Mouse (Mus musculus) adrenal gland, postnatal 4 days (tissue): ENCODE data around the gene Camk2n2. TPM values are rescaled to one million over a fixed set of nuclear protein-coding genes. Genes with fewer than 3 reads are reported as not detected.
"Not testable (repeated sequence)": the region's sequence is repeated elsewhere in the genome, so short reads cannot be mapped to it uniquely, and the experiment has no call there.

Experiments
- DNase-seq, 2 experiments: peaks; one replicate each; pipeline ENCODE4 v3.0.0; 2021 to 2022; ENCODE audit warnings: low spot score in 2 of 2, mixed read lengths in 2 of 2
- long read RNA-seq, 2 experiments: library from polyadenylated mRNA; stranded (forward); transcript quantifications; one replicate each; pipeline ENCODE4 v2.0.0; 2021
- total RNA-seq, 2 experiments: library from RNA; stranded (reverse); gene quantifications; 2 replicates each; pipeline ENCODE4 v1.2.3; 2021

Camk2n2 gene
- 10 to 100 TPM; 16.1 to 16.3 TPM for total RNA-seq
- long read RNA-seq, experiment 1, transcript Camk2n2-201 (2 exons, 1,291 nt) = major isoform, 6 of 6 reads
- long read RNA-seq, experiment 1, partial matches to known transcripts = 0 of 6 reads
- long read RNA-seq, experiment 1, other reads (novel, unspliced or antisense) = 0 of 6 reads
- long read RNA-seq, experiment 2, transcript Camk2n2-201 (2 exons, 1,291 nt) = major isoform, 13 of 15 reads
- long read RNA-seq, experiment 2, partial matches to known transcripts = 0 of 15 reads
- long read RNA-seq, experiment 2, other reads (novel, unspliced or antisense) = 2 of 15 reads

- DNase-seq = peak in 1 of 2 experiments; percentile 31
Measured at GRCm38 (mm10) chr16:20621191-20621990, at the start of gene Camk2n2. TSS of gene Camk2n2 (minus strand) at chr16:20621287.

GRCm38 (mm10) chr16:20670291-20670690 lies 49.2 kb upstream of the Camk2n2 start:
- no peak for DNase-seq

GRCm38 (mm10) chr16:20668013-20668412 lies 46.9 kb upstream of the Camk2n2 start, which contains the start of gene Eif4g1:
TSS of gene Eif4g1 (plus strand) at chr16:20668313.
- DNase-seq = not testable (repeated sequence)

GRCm38 (mm10) chr16:20657661-20658060 lies 36.6 kb upstream of the Camk2n2 start:
- no peak for DNase-seq

GRCm38 (mm10) chr16:20653315-20653714 lies 32.2 kb upstream of the Camk2n2 start:
- DNase-seq = no peak

- no peak for DNase-seq
Measured at GRCm38 (mm10) chr16:20651947-20652310, 30.8 kb upstream of the Camk2n2 start.

GRCm38 (mm10) chr16:20651076-20651946 lies 30.2 kb upstream of the Camk2n2 start, which contains the start of gene Psmd2:
TSS of gene Psmd2 (plus strand) at chr16:20651652.
- DNase-seq = peak; percentile 93 to 96

GRCm38 (mm10) chr16:20643911-20644310 lies 22.8 kb upstream of the Camk2n2 start:
- DNase-seq = no peak

GRCm38 (mm10) chr16:20642161-20642560 lies 21.1 kb upstream of the Camk2n2 start:
- peak; percentile 22 to 50 for DNase-seq

GRCm38 (mm10) chr16:20638367-20638766 lies 17.3 kb upstream of the Camk2n2 start:
- no peak for DNase-seq

- no peak for DNase-seq
Measured at GRCm38 (mm10) chr16:20637410-20637809, 16.3 kb upstream of the Camk2n2 start.

- no peak for DNase-seq
Measured at GRCm38 (mm10) chr16:20629731-20630634, 8.9 kb upstream of the Camk2n2 start, which contains the start of gene Ece2. TSS of gene Ece2 (plus strand) at chr16:20629828.

GRCm38 (mm10) chr16:20628871-20629391 lies 7.8 kb upstream of the Camk2n2 start:
- no peak for DNase-seq

GRCm38 (mm10) chr16:20623211-20623610 lies 2.1 kb upstream of the Camk2n2 start:
- no peak for DNase-seq

GRCm38 (mm10) chr16:20621991-20622685 lies 1.1 kb upstream of the Camk2n2 start:
- peak in 1 of 2 experiments; percentile 59 for DNase-seq

- no peak for DNase-seq
Measured at GRCm38 (mm10) chr16:20620751-20621190, 316 bp downstream of the Camk2n2 start.

GRCm38 (mm10) chr16:20620399-20620735 lies 720 bp downstream of the Camk2n2 start:
- DNase-seq = no peak

GRCm38 (mm10) chr16:20619541-20620398 lies 1.3 kb downstream of the Camk2n2 start:
- DNase-seq = no peak
